Mouse (Mus musculus) left cerebral cortex, postnatal 10 days (tissue): ENCODE measurements at regions not wholly inside any gene's neighbourhood (a gene's known extent, or its start where the extent isn't known, plus 50 kb on each side); places are given as distances from the start of the nearest gene placed in this dataset.

Source experiments
- DNase-seq, 2 experiments: peaks; one replicate each; pipeline ENCODE4 v3.0.0; 2021 to 2022; ENCODE audit warnings: low spot score in 2 of 2, mixed read lengths in 1 of 2; ENCODE audit errors: extremely low spot score in 1 of 2
- intact Hi-C: fragments of 180-260 bp; cut with DNase I; formaldehyde crosslinking; loops from one replicate; pipeline ENCODE4 v1.15.1; 2025

DNA sequence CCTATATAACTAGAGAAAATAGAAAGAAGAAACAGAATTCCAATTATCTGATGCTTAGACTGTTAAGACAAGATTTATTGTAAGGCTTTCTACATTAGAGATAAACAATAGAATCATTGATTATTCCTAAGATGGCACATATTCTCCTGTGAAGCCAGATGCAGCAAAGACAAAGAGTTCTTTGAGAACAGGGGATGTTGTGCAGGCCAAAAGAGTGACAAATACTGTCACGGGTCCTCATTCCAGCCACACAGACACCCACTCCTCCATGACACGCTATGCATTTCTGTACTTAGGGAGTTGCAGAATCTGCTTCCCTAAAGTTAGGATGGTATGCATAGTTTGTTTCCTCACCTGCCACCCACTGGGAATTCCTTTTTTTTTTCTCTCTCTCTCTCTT lies 245.2 kb downstream of the Sv2b start:
- intact Hi-C loops, result no loop called here
- no peak for DNase-seq

DNA sequence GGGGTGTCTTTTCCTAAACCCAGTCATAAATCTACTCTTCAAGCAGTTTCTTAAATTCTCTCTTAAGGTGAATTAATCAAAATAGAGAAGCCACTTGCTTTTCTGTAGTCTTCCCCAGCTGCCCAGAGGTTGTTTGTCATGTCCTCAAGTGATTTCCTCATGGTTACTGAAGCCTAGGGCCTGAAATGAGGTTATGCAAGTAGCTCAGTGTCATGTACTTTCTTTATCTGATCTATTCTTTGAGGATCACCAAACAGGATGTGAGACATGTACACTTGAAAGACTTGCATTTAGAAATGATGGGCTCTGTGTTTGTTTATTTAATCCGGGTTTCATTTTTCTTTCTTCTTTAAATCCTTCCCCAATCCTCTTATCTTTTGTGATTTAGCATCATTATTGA lies 258.8 kb downstream of the Sv2b start:
- DNase-seq, result no peak
- intact Hi-C loops, result no loop called here

DNA sequence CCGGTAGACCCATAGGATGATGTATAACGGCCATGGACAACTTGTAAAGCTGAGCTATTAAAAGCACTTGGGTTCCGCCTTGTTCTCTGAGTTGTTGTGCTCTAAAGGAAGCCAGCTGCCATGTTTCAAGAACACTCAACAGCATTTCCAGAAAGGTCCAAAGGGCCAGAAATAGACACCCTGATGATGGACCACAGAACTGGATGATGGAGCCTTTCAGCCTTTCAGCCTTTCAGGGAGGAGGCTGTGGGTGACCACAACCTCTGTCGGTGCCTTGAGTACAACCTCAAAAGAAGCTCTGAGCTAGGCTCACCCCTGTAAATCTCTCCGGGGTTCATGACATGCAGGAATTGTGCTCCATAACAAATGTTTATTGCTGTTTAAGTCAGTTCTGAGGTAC lies 259.3 kb downstream of the Sv2b start:
- no peak for DNase-seq
- intact Hi-C loops, result no loop called here

DNA sequence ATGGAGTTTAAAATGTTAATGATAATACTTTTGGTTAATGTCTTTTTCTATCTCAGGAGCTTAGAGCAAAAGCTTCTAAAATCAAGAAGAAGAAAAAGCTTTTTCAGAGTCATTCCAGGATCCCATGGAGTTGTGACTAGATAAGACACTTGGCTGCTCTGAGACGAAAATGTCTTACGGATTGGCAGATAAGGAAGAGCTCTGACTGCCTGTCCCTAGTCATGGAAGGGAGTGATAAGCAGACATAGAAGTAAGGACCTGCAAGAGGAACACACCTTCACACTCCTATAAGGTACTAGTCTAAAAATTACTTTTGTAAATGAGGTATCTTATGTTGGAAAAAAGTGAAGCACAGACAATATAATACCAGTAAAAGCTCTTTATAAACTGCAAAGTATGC lies 260.2 kb downstream of the Sv2b start:
- DNase-seq, result no peak
- intact Hi-C loops, result no loop called here

DNA sequence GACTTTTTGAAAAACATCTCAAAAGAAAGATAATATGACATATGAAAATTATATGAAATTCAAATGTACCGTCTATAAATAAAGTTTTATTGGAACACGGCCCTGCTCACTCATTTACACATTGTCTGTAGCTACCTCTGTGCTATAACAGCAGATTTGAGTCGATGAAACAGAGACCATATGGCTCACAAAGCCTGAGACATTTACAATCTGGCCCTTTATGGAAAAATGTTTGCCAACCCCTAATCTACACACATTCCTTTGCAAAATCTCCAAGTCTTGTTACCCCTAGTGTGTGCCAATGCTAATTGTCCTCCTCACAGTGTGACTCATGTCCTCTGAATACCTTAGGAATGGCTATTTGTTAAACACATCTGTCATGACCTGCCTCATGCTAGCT lies 261.2 kb downstream of the Sv2b start:
- DNase-seq, result peak in 1 of 2 experiments; percentile 17
- intact Hi-C loops, result no loop called here

DNA sequence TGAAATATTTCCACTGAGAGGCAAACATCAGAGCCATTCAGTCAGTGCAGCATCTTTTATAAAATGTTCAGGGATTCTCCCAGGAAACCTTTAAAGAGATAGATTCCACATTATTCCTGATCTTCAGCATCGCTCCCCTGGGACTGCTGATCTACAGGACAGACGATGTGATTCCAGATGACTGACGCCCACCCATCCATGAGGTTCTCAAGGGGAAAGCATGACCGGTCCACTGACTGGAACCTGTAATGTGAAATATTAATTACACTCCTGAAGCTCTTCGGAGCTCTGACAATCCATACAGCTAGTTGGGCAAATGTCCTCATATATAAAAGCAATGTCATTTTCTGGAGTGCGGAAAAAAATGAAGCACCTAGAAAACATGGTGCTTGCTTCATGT lies 268.2 kb downstream of the Sv2b start:
- intact Hi-C loops, result no loop called here
- no peak for DNase-seq

DNA sequence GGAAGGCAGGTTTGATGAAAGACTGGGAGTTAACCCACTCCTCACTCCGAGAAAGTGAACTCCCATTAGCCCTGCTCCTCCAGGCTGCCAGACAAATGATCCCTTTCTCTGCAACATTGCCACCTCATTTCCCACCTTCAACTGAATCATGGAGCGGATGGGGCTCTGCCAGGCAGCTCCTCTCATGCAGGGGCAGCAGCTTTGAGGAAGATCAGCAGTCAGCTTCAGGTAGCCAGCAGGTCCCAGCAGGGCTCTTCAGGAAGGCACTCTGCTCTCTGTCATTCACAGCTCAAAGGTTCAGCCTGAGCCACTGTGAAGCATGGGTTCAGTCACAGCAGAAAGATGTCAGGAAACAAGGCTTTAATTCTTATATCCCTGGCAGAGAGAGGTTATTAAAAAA lies 282.9 kb downstream of the Sv2b start:
- intact Hi-C loops, result no loop called here
- no peak for DNase-seq

DNA sequence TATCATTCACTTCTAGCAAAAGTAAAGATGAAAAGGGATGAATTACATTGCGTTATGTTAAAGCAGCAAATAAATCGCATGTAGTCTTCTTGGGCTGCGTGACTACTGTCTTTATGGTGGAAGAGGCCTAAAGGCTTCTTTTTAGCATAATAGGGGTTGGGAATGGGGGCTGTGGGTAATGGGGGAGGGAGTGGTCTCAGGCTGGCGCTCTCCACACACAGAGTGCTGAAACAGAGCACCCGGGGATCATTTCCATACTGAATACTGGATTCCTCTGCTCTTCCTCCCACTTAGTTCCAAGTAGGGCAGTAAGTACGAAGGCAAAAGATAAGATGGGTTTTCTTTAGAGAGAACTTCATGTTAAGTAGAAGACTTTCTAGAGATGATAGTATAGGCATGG lies 287.1 kb downstream of the Sv2b start:
- intact Hi-C loops, result no loop called here
- DNase-seq, result no peak

DNA sequence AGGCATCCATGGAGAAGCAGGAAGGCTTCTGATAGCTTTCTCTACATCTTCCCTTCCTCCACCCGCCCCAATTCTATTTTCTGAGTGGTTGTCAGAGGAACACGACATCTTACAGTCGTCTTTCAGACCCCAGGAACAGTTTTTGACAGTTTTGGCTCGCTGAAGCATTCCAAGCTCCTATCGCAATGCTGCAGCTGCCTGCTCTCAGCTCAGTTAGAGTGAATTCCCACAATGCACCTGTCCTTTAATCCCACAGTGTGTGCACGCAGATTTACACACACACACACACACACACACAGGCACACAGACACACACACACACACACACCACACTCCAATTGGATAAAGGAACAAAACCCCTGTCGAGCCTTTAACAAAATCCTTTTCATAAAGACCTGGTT lies 290.4 kb downstream of the Sv2b start:
- no peak for DNase-seq
- intact Hi-C loops, result no loop called here

DNA sequence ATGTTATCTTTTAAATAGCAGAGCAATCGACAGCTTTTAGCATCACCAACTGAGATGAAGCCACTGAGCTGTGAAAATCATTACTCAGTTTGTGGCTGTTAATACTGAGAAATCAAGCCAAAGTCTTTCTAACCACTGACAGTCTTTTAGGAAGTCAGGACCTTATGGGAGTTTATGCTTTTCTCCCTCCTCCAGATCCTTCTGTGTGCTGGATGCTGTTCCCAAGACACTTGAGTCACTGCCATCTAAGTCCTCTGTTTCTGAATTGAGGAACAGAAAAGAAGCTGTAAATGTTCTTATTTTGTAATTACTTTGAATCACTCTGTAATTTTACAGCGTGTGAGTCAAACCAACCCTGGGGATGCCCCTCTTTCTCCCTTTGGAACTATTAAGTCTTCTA lies 300.6 kb downstream of the Sv2b start:
- intact Hi-C loops, result no loop called here
- DNase-seq, result no peak

DNA sequence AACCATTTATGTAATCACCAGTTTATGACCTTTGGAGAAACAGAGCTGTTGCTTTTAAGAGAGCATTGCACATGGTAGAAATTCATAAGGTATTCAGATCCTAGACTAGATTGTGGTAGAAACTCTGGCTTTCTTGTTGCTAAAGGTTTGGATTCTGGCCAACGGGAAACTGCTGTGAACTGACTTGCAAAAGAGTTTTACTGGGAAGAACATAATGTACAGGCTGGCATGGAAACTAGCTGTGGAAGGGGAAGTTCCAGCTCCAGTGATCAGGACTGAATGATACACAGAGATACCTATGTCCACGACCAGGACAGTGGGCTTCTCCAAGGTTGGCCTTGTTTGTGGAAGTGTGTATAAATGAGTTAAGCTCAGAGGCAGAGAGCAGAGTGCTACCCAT lies 318.9 kb downstream of the Sv2b start:
- DNase-seq, result peak in 1 of 2 experiments; percentile 45
- intact Hi-C loops, result no loop called here

DNA sequence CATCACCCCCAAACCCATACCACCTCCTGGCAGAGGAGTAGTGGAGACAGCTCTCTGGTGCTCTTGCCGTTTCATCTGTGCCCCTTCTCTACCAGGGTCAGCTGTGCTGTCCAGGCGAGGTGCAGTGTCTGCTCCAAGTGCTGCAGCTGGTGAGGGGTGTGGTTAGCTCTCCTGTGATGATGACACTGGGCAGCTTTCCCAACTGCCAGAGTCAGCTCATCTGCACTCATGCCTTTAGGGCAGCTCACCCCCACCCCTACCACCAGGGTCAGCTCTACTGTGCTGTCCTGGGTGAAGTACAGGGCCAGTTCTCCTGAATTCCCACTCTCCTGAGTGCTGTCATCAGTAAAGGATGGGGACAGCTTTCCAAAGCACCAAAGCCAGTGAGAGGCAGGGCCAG lies 329.6 kb downstream of the Sv2b start:
- no peak for DNase-seq
- intact Hi-C loops, result no loop called here

DNA sequence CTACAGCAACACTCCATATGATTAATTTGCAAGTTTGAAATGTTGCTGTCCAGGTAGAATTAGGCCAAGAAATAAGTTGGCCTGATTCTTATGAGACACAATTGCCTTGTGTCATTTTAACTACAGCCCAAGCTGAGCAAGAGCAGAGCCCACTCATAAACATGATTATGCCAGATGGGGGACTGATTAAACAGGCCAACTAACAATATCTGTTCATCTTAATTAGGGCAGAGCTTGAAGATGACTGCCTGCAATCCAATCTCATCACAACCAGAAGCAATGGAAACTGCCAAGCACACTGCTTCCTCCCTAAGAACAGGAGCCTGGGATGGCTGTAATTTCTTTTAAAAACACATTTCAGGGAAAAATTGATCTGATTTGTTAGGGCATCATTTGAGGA lies 333.1 kb downstream of the Sv2b start:
- no peak for DNase-seq
- intact Hi-C loops, result no loop called here

DNA sequence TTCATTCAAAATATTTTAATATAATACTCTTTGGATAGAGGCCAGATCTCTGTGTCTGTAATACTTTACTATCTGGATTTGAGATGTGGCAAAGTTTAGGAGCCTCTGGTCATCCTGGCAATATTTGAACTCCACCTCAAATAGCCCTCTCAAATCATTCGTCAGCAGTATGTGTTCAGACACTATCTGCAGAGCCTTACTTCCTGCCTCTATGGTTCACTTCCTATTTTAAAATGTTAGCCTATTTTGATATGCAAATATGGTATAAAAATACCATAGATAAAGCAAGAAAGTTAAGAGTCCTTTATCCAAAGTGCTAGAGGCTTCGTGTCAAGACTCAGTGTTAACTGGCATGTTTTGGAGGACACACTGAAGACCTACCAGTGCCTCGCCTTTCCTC lies 334.6 kb downstream of the Sv2b start:
- intact Hi-C loops, result no loop called here
- DNase-seq, result no peak

DNA sequence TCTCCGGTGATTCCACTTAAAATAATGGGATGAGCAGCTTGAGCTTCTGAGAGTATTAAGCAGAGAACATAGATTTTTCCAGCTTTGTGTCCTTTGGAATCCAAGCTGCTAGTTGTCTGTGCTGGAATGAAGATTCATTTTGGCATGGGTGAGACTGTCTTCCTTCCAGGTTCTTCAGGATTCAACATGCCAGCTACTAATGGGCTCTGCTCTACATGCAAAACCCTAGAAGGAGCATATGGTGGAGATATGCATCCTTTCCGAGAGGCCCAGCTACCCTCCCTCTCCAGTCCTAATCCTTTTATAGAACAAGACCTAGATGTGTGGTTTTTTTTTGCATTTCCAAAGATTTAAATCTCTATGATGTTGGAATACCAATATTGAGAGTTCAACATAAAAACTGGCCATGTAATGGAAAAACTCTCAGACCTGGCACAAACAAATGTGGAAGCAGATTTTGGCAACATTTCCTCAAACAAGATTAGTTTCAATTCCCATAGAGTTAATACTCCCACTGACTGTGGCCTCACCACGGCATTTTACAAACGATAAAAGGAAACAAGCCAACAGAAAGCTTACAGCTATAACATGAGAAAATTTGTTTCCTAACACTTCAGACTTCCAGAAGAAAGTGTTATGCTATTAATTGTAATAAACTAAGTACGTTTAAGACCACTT lies 364.5 kb downstream of the Sv2b start:
- peak in 1 of 2 experiments; percentile 38 for DNase-seq
- intact Hi-C loops, result loop anchor here (10.0 kb wide), 1 partner anchor 160 kb away; no protein-coding TSS in a partner anchor

DNA sequence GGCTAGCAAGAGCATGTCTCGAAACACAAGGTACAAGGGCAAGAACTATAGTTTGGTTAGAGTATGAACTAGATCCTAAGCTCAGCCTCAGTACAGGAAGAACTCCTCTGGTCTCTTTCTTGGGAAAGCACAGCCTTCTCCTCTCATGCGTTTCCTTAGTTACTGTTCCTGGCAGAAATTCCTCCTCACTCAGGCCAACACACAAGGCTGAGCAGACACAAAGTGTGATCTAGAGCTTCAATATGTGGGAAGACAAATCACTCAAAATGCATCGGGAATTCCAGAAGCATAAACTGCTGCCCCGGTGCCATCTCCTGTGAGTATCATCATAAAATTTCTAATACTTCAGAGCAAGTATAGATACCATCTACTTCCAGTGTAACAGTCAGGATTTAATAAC lies 366.1 kb downstream of the Sv2b start:
- DNase-seq, result peak; percentile 14 to 59

DNA sequence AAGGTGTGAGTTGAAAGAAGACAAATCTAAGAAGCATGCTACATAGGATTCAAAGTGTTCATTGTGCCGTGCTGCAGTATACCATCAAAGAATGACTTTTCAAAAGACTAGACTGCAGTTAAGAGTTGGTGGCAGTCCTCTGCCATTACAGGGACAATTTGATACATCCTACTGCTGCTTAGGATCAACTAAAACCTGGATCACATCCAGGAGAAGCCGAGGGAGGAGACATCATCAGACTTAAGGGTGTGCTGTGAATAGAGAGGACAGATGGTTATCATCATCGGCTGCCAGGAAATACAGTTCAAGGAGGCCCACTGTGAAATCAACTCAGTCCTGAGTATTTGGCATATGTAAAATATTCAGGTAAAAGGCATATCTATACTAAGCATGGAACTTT lies 366.9 kb downstream of the Sv2b start:
- no peak for DNase-seq
- intact Hi-C loops, result loop anchor here (10.0 kb wide), 1 partner anchor 163 kb away; no protein-coding TSS in a partner anchor

More for the DNA sequence above, 366.1 kb downstream of the Sv2b start:
- intact Hi-C loops, result loop anchor here (10.0 kb wide), 1 partner anchor 162 kb away; no protein-coding TSS in a partner anchor

DNA sequence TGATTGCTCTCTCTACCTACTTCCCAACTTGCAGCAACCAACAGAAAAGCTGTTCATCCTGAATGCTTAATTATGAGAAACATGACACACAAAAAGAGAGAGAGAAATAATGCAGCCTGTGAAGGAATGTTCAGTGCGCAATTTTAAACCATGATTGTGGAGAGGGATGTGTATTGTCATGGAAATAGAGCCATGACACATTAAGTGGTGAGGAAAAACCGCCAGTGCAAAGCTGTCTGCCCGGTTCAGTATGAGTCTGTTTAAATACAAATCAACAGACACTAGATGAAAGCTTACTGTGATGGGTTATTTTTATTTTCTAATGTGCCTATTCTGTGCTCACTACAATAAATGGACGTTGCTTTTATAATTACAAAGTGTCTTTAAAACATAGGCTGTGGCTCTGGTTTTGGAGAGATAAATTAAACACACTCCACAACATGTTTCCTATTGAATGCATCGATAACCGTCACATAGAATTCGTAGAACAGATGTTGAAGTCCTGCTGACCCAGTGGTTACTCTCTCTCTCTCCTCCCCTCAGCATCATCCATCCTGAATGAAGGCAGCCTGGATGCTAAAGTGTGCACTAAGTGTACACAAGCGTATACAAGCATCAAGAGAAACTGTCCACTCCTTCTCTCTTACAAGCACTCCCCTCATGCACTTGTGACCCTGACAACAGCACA lies 374.7 kb upstream of the Slco3a1 start:
- intact Hi-C loops, result no loop called here
- DNase-seq, result no peak

DNA sequence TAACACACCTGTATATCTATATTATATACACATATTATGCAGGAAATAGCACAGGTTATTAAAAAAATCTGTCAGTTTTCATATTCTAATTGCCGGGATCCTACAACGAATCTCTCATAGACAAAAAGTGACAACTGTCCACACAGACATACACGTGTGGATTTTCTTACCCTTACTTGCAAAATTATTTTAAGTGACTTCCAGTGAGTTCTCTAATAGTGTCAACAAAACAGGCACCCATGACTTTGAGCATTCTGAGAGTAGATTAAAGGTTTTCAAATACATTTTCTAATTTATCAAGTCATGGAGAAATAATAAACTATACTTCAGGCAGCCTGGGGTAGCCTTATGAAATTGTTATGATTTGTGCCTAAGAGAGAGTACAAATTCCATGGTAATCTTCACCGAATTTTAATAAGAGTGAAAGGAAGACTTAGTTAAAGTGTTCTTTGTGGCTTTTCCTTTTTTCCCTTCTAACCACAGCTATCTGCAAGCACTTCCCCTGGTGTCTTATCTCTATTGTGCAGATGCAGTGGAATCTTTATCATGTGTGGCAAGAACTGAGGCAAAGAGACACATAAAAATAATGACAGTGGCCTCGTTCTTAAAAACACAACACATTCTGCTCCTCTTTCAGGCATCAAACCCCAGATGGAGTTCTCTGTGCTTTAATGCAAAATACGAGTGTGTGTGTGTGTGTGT lies 373.8 kb upstream of the Slco3a1 start:
- intact Hi-C loops, result no loop called here
- DNase-seq, result no peak

DNA sequence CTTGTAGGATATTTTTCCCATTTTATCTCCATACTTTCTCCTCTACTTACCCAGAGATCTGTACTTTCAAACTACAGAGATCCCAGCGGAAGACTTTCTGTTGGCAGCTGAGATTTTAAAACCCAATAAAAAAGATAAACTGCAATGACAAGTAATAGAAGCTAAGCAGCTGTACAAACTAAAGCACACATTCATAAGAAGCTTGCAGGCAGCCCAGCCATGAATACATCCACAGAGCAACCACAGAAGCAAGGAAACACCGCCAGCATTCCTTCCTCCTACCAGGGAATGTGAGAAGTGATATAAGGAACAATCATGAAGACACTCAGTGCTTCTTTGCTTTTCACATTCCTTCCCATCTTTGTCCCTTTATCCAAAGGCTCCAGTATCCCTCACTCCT lies 372.1 kb upstream of the Slco3a1 start:
- no peak for DNase-seq
- intact Hi-C loops, result no loop called here
